Mouse (Mus musculus): ENCODE data around the gene Scd2. TPM values are rescaled to one million over a fixed set of nuclear protein-coding genes. Genes with fewer than 3 reads are reported as not detected.
"Not testable (repeated sequence)": the region's sequence is repeated elsewhere in the genome, so short reads cannot be mapped to it uniquely, and the experiment has no call there.

Scd2 gene
- total RNA-seq, 2 experiments from 2014 or later: 24.8 to 27.2 TPM

GRCm38 (mm10) chr19:44307915-44308470 is 14.5 kb downstream of the Scd2 start:
- intact Hi-C loops (cut with DNase I): no loop called here
- no peak for DNase-seq

GRCm38 (mm10) chr19:44308611-44309246 is 15.3 kb downstream of the Scd2 start:
- no peak for DNase-seq
- intact Hi-C loops (cut with DNase I): no loop called here

DNA sequence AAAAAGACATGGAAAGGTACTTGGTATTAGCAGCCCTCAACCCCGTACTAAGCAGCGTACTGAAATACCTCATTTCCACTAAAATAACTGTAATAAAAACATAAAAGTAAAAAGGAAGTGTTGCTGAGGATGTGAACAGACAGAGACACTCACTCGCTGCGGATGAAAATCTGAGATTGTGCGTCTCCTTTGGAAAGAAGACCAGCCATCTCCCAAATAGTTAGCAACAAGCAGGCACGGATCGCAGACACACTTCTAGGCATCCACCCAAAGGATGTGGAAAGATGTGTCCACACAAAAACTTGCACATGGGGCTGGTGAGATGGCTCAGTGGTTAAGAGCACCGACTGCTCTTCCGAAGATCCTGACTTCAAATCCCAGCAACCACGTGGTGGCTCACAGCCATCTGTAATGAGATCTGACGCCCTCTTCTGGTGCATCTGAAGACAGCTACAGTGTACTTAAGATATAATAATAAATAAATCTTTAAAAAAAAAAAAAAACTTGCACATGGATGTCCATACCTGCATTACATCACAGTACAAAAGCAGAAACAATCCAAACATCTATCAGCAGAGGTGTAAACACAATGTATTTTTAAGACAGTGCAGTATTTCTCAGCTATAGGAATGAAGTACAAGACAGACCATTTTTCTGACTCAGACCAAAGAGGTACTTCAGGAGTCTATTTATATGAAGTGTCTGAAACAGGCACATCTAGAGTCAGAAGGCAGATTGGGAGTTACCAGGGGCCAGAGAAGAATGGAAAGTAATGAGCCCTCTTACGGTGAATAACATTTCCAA is 16.1 kb downstream of the Scd2 start:
- intact Hi-C loops (cut with DNase I): no loop called here
- DNase-seq: no peak

- DNase-seq; intact Hi-C loops (cut with DNase I): not testable (repeated sequence)
Measured at GRCm38 (mm10) chr19:44310155-44310575, 16.7 kb downstream of the Scd2 start.

GRCm38 (mm10) chr19:44310814-44311213 is 17.3 kb downstream of the Scd2 start:
- no peak for DNase-seq
- intact Hi-C loops (cut with DNase I): no loop called here

- intact Hi-C loops (cut with DNase I): no loop called here
- DNase-seq: no peak
Measured at GRCm38 (mm10) chr19:44311306-44312006, 18.0 kb downstream of the Scd2 start.

- DNase-seq: no peak
Measured at GRCm38 (mm10) chr19:44312007-44312360, 18.5 kb downstream of the Scd2 start.

DNA sequence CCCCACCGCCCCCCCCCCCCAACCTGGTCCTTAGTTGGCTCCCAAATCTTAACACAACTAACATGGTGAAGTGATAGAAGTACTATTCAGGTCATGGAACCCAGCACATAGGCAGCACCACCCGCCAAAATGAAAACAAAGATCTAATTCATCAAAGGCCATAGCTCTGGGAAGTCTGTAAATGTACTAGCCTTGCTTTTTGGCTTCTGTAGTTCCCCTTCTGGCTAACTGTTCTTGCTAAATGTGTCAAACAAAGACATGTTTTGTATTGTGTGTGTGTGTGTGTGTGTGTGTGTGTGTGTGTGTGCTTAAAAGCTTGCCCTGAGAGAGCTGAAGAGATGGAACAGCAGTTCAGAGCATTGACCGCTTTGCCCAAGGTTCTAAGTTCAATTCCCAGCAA is 19.6 kb downstream of the Scd2 start:
- intact Hi-C loops (cut with DNase I): no loop called here
- DNase-seq: no peak

More at GRCm38 (mm10) chr19:44312007-44312360, 18.5 kb downstream of the Scd2 start:
- intact Hi-C loops (cut with DNase I): no loop called here

DNA sequence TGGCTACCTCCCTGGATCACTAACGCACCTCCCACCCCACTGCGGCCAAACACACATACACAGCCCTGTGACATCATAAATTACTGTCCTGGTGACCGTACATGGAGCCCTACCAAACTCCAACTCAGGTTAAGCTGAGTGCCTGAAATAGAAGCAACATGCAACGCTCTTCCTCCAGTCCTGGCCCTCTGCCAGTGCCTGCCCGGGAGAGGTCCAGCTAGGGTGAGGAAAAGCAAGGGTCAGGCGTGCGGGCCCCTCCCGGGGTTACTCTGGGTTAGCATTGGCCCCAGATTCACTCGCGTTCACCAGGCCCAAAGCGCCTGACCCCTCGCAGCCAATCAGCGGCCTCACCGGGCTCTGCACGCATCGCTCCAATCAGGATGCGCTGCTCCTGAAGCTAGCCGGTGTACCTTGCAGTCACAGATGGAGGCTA is 20.9 kb downstream of the Scd2 start:
- peak; percentile 88 to 91 for DNase-seq
- intact Hi-C loops (cut with DNase I): no loop called here

DNA sequence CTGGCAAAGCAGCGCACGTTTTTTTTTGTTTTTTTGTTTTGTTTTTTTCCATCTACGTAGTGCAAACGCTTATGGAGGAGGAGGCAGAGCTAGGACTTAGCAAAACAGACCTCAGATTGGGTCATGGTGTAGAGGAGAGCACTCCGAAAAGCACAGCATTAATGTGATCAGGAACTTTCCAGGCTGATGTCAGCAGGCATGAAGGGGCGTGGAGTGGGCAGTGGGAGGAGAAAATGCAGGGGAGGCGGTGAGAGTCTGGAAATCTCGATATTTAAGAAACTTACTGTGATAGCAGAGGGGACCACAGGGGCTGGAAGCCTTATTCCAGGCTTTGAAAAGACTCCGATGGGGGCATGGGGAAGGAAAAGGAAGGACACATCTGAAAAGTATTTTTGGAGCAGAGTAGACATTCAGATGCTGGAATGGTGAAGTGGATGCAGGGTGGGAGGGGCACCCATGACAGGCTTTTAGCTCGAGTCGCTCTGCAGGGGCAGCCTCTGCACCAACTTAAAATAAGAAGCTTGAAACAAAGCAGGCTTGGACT is 21.5 kb downstream of the Scd2 start:
- intact Hi-C loops (cut with DNase I): no loop called here
- peak; percentile 52 to 68 for DNase-seq

DNA sequence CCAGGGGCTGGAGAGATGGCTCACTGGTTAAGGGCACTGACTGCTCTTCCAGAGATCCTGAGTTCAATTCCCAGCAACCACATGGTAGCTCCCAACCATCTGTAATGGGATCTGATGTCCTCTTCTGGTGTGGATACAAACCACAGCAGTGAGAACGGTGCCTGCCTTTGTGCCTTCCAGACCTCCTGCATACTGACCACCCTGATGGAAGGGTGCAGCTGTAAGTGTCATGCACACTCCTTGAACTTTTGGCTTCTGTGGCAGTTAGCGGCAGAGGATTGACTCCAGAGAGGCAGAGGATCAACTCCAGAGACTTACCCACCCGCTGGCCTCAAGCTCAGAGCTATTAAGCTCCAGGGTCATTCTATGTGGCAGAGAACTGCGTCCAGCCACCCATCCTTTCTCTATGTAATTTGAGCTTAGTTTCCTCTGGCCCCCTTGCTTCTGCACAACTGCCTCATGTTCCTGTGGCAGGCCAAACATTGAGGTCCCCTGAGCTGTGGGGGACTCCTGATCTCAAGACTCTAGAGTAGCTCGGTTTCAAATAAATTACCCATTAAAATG is 23.4 kb downstream of the Scd2 start:
- intact Hi-C loops (cut with DNase I): no loop called here
- DNase-seq: no peak

DNA sequence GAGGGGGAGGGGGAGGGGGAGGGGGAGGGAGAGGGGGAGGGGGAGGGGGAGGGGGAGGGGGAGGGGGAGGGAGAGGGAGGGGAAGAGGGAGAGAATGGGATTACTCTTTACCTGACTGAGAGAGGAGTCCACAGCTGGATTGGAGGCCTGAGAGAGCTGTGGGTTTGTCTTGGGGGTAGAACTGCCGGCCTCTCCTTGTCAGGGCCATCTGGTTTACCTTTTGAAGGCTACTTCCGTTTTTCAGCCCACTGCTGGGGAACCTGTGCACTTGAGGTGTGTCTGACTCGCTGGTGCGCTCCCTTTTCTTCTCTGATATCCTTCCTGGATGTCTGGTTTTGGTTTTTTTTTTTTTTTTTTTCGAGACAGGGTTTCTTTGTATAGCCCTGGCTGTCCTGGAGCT is 23.9 kb downstream of the Scd2 start:
- no peak for DNase-seq
- intact Hi-C loops (cut with DNase I): no loop called here

DNA sequence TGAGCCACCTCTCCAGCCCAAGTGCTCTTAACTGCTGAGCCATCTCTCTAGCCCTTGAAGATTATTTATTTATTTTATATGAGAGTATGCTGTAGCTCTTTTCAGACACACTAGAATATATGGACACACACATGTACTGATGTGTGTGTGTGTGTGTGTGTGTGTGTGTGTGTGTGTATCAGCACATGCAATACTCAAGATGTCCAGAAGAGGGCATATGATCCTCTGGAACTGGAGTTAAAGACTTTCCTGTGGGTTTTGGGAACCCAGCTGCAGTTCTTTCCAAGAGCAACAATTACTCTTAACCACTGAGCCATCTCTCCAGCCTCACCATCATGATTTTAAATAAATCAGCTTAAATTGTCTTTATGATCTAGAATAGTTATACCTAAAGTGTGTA is 25.1 kb downstream of the Scd2 start:
- DNase-seq: no peak
- intact Hi-C loops (cut with DNase I): no loop called here

- no peak for DNase-seq
- intact Hi-C loops (cut with DNase I): no loop called here
Measured at GRCm38 (mm10) chr19:44320316-44320715, 26.8 kb downstream of the Scd2 start.

DNA sequence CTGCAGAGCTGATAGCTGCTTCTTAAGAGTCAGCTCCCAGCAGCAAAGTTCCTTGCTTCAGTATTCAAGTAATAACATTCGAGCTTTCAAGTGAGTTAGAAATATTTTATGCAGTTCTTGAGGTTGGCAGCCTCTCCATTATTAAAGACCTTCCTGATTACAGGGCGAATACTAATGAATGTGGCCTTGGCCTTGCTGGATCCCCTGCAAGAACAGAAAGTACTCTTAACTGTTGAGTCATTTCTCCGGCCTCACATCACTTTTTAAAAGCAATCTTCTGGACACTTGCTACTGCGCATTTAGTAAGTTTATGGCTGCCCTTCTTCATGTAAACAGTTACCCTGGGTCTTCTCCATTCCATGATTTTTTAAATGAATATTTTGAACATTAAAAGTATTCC is 27.7 kb downstream of the Scd2 start:
- intact Hi-C loops (cut with DNase I): no loop called here
- DNase-seq: no peak

GRCm38 (mm10) chr19:44321631-44322030 is 28.2 kb downstream of the Scd2 start:
- intact Hi-C loops (cut with DNase I): no loop called here

DNA sequence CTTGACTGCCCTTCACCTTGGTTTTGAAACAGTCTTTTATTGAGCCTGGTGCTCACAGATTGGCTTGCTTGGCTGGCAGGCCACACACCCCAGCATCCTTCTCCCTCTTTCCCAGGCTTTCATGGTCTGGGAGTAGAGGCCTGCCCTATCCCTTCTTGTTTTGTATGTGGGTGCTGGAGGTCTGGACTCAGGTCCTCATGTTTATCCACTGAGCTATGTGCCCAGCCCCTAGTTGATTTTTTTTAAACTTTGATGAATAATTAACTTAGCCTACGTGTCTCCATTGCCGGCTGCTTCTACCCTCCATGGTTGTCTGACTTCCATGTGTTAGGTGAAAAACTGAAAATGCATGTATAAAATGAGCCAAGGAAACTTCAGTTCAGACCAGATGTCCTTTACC is 36.1 kb downstream of the Scd2 start:
- intact Hi-C loops (cut with DNase I): no loop called here
- DNase-seq: no peak

More at GRCm38 (mm10) chr19:44321631-44322030, 28.2 kb downstream of the Scd2 start:
- no peak for DNase-seq

DNA sequence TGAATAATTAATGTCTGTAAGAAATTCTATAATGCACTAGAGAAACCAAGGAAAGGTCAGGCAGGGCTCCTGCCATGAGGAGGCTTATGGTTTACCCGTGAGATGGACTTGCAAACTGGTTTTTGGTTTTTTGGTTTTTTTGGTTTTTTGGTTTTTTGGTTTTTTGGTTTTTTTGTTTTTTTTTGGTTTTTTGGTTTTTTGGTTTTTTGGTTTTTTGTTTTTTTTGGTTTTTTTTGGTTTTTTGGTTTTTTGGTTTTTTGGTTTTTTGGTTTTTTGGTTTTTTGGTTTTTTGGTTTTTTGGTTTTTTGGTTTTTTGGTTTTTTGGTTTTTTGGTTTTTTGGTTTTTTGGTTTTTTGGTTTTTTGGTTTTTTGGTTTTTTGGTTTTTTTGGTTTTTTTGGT is 37.7 kb downstream of the Scd2 start:
- intact Hi-C loops (cut with DNase I); DNase-seq: not testable (repeated sequence)

GRCm38 (mm10) chr19:44331911-44332310 is 38.4 kb downstream of the Scd2 start:
- DNase-seq: no peak
- intact Hi-C loops (cut with DNase I): no loop called here

DNA sequence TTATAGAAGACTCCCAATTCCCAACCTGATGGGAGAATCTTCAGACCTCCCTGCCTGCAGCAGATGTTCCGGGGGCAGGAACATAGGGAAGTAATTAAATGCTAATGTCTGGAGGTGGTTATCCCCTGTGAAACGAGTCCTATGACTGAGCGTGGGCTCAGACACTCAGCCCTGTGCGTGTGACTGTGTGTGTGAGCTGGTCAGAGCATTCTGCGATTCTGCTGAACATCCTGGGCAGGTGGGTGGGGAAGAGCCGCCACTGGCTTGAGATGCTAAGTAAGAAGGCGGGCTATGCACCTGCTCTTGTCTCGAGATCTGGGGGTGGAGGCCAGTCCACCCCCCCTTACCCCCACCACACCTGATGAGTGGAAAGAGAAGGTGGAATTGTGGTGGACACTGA is 38.9 kb downstream of the Scd2 start:
- DNase-seq: no peak
- intact Hi-C loops (cut with DNase I): no loop called here
